Mouse (Mus musculus): ENCODE data around the gene Bak1. TPM values are rescaled to one million over a fixed set of nuclear protein-coding genes. Genes with fewer than 3 reads are reported as not detected.

Bak1 gene
- total RNA-seq, 2 experiments from 2014 or later, result 17.0 to 28.6 TPM

DNA sequence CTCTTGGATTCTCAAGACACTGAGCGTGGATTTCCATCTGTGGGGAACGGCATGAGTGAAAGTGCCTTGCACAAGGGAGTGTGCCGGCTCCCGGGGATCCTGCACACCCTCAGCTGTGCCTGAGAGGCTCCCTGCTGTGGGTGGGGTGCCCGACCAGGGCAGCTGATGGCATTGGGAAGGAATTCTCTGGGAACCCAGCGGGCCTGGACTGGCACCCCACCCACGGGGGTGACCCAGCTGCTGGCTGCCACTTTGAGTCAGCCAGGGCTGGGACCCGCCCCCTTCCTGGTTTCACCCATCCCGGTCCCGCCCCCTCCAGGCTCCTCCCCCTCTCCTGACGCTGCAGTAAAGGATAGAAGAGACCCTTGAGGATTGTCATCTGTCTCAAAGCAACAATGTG, 22.7 kb upstream of the Bak1 start:
- ATAC-seq (replicated peaks; ENCODE audit: low FRiP score, poor library complexity, severe bottlenecking), result no peak

DNA sequence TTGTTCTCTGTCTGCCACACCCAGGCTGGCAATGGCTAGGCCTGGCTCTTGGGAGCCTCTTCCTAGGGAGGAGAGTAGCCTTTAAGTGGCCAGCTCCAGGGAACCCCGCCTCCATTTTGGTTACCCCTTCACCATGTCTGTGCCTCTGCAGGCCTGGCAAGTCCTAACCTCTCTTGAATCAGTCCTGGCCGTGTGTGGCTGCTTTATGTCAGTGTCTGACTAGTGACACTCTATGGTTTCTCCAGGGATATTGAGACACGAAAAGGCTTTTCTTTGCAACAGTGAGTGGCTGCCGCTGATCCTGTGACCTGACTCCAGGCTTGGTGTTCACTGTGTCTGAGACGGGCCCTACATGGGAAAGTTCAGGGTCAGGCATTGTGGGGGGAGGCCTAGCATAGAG, 22.0 kb upstream of the Bak1 start:
- ATAC-seq (replicated peaks; ENCODE audit: low FRiP score, poor library complexity, severe bottlenecking), result no peak

DNA sequence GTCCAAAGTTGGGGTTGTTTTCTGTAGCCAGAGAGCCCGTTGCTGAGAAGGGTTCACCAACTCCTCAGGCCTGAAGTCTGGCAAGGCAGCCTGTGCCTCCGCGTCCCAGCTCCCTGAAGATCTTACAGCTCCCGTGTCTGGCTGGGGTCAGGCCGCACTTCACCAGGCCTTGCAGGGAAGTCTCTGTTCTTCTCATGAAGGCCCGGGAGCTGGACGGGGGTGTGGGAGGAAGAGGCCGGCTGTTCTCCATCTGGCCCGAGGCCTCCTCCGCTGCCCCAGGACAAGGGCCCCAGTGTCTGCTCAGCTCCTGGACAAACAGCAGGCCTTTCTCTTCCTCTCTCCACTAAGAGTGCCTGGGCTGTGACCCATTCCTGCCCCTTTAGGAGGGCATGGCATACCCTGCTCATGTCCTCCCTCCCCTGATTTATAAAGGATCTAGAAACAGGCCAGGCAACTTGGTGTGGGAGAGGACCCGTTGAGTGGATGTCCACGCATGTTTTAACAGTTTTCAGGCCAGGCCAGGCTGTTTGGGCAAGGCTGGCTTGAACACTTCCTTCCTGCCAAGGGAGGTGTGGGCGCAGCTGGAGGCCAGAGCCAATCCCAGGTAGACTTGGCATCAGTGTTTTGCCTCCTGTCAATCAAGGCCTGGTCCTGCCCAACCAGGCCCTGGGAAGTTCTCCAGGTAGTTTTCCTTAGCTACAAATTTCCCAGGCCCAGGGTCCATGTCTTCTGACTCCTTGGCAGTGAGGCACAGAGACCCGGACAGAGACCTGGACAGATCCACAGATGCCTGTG, 19.8 kb upstream of the Bak1 start:
- ATAC-seq (replicated peaks; ENCODE audit: low FRiP score, poor library complexity, severe bottlenecking), result no peak

DNA sequence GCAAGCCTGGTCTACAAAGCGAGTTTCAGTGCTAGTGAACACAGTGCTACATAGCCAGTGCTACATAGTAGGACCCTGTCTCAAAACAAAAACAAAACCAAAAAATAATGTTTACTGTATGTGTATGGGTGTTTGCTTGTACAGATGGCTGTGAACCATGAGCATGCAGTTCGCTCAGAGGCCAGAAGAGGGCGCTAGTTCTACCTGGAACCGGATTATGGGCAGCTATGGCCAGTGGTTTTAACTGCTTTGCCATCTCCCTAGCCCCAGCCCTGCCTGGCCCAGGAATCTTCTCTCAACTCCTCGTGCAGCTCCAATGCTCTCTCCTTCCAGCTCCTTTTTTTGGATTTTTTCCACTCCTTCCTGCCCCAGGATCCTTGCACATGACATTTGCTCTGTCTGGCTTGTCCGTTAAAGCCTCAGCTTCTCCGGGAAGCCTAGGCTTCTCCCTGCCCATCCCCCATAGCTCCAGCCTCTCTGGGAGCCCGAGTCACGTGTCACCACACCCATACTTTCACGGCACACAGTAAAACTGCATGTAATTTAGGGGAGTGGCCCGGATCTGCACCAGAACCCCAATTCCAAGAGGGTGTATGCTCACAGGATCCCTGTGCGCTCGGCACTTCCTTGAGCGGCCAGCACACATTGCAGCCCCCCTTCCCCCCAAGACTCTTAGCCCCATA, 19.1 kb upstream of the Bak1 start:
- ATAC-seq (replicated peaks; ENCODE audit: low FRiP score, poor library complexity, severe bottlenecking), result no peak

DNA sequence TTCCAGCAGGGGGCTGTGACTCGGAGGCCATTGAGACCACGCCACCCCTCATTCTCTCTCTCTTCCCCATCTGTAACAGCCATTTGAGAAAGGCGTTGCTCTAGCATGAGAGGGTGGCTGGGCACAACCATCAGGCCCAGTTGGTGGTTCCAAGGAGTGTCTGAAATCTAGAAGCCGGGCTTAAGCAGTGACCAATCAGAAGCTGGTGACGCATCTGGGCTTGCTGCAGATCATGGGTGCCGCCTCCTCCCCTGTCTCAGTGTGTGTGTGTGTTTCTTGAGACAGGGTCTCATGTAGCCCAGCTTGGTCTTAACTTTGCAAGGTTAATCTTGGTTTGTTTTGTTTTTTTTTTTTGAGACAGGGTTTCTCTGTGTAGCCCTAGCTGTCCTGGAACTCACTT, 16.4 kb upstream of the Bak1 start:
- no peak for ATAC-seq (replicated peaks; ENCODE audit: low FRiP score, poor library complexity, severe bottlenecking)

DNA sequence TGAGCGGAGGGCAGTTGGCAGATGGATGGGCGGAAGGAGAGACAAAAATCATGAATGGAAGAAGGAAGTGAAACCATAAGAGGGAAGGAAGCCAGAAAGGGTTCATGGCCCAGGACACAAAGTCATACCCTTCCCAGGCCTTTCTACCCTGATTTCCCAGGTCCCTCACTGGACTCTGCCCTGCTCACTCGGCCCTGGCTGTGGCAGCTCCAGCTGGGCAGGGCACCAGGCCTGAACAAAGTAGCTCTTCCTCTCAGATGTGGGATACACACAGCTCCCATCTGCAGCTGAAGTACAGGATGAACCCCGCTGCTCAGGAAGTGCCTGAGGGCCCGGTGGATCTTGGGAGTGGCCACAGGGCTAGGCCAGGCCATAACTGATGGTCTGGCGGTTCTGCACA, 14.0 kb upstream of the Bak1 start:
- ATAC-seq (replicated peaks; ENCODE audit: low FRiP score, poor library complexity, severe bottlenecking), result no peak

DNA sequence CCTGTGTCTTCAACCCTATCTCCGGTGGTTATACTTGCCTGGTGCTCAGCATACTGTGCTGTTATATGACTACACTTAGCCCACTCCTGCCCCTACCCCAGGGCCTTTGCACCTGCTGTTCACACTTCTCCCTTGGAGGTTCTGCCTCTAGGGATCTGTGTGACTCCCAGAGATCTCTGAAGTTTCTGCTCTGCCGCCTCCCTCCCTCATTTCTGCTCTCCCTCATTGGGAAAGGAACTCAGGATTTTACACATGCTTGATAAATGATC, 12.9 kb upstream of the Bak1 start:
- no peak for ATAC-seq (replicated peaks; ENCODE audit: low FRiP score, poor library complexity, severe bottlenecking)

DNA sequence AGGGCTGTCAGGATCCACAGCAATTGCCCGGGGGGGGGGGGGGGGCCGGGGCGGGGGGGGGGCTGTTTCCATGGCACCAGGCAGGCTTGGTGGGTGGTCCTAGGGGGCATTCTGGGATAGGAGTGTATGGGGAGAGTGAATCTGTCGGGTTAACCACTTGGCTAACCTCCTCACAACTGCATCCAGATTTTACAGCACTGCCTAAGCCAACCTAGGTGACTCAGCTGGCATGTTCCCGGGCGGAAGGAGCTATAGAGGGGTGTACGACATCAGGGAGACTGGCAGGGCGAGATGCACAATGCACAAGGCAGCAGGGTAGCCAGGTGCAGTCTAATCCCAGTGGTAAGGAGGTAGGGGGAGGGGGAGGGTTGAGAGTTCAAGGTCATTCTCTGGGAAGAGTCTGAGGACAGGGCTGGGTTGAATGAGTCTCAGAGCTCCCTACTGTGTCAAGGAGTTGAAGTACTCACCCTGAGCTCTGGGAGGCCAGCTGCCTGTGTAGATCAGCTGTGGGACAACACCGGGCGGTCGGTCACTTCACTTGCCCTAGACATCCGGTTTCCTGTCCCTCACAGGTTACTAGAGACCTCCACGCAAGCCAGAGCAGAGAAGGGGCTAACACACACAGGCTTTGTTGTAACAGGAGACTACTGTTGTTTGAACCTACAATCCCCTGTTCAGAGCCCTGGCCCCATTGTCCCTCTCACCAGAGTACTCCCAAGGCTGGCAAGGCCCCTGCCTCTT, 12.4 kb upstream of the Bak1 start:
- ATAC-seq (replicated peaks; ENCODE audit: low FRiP score, poor library complexity, severe bottlenecking), result no peak

DNA sequence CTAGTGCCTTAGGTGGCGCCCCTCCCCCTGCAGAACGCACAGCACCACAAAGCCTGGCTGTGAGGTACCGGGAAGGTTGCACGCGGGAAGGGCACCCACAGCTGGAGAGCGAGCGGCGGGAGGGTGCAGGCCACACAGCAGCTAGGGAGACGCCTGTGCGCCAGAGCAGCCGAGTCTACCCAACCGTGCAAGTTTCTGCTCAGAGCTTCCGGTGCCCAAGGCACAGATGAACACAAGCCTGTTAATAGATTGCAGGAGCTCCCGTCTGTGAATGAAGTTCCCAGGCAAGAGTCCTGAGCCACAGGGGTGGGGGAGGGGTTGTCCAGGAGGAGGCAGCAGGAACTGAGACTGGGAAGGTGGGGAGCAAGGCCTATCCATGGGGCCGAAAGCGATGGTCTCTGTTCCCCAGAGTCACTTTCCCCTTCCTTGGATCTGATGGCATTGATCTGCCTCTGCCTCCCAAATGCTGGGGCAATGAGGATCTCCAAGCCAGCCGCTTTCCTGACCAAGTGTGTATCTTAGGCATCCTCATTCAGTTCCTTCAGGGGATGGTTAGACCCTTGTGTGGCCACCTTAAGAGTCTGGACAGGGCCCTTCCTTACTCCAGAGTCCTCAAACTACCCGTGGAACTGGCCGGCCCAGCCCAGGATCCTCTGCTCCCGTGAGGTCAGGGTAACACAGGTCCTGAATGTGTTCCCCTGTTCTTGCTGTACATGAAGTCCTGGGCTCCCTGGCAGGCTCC, 11.7 kb upstream of the Bak1 start:
- no peak for ATAC-seq (replicated peaks; ENCODE audit: low FRiP score, poor library complexity, severe bottlenecking)

DNA sequence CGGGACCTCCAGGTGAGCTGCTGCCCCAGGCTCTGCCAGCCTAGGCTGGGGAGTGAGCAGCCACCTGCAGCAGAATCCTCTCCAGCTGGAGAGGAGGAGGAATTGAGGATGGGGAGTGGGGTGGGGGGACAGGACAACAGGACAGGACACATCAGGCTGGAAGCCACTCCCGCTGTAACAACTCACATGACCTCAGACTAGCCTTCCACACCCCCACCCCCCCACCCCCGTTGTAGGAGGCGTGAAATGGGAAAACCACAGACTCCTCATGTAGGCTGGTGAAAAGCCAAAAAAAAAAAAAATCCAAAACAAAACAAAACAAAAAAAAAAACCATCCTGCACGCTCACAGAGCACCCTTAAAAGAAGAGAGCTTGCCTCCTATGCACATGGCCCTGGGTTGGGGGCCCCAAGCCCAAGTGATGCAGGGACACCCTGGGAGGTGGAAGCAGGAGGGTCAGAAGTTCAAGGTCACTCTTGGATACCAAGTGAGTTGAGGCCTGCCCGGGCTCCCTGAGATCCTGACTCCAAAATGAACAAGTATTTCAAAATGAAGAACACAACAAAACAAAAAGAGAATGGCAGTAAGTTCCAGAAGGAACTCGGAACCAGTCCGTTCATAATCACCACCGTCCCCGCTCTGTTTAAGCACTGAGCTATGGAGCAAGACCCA, 10.8 kb upstream of the Bak1 start:
- ATAC-seq (replicated peaks; ENCODE audit: low FRiP score, poor library complexity, severe bottlenecking), result no peak

DNA sequence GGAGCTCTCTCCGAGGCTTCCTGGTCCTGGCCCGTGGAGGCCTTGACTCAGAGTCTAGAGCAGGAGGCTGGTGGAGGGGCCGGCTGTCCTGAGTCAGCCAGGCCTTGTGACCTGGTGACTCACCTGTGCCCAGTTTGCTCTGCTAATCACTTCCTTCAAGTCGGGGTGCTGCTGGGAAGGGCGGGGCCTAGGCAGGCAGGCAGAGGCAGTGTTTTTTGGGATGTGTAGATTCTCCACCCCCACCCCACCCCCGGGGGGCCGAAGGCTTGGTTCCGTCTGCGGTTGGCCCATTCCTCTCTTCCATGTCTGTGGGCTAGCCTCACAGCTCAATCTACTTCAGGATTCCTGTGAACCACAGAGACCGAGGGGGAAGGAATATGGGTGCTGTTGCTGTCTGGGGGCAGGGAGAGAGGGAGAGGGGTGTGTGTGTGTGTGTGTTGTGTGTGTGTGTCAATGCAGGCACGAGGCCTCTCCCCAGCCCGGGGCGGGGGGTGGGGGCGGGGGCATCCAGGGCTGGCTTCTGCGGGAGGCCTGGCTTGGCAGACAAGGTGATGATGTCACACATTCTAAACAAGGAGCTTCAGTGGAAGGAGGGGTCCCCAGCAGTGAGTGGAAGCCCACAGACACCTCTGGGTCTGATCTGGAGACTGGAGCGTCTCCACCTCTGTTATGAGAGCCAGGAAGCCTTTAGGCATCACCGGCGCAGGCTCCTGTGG, 9.7 kb upstream of the Bak1 start:
- ATAC-seq (replicated peaks; ENCODE audit: low FRiP score, poor library complexity, severe bottlenecking), result no peak

DNA sequence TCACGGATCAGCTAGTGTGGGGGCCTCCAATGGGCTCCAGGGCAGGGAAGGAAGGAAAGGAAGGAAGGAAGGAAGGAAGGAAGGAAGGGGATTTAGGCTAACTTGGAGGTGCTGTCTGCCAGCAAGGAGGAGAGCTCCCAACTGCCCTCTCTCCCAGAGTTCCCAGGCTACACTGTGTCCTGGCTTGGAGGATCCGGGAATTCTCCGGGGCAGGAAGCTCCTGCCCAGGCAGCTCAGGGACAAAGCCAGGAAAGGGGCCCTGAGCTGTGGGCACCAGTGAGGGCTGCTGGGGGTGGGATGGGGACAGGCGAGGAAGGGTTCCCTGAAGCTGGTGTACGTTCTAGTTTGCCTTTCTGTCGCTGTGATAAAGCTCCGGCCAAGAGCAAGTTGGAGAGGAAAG, 7.7 kb upstream of the Bak1 start:
- no peak for ATAC-seq (replicated peaks; ENCODE audit: low FRiP score, poor library complexity, severe bottlenecking)

DNA sequence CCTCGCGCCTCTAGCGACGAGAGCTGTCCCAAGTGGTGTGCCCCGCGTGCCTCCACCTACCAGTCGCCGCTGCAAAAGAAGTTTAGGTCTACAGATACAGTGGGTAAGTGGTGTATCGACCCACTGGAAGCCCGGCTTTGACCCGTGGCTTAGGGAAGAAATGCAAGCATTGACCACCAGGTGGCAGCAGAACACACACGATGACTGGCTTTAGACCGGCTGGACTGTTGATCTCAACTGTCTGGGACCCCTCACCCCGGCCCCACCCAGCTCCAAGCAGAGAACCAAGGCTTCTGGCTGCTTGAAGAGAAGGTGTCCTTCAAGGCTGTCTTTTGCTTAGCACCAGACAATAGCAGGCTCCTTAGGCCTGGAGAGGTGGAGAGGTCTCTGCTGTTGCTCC, 4.1 kb upstream of the Bak1 start:
- 0 out of 2 replicates have a peak, but pooled peaks have one; percentile 38 for ATAC-seq (replicated peaks; ENCODE audit: low FRiP score, poor library complexity, severe bottlenecking)

DNA sequence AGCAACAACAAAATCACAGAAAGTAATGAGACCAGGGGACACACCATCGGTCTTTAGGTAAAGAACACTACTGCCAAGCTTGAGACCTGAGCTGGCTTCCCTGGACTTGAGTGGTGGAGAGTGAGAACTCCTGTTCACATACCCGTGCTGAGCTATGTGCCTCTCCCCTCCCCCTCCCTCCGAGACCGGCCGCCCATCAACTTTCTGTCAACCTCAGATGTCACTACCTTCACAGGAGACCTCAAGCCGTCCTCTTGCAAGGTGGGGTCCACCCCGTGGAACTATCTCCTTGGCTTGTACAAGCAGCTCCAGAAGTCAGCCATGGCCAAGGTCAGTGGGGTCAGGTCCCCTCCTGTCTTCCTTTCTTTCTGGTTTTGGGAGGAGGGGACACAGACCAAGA, 3.5 kb upstream of the Bak1 start:
- ATAC-seq (replicated peaks; ENCODE audit: low FRiP score, poor library complexity, severe bottlenecking), result no peak

DNA sequence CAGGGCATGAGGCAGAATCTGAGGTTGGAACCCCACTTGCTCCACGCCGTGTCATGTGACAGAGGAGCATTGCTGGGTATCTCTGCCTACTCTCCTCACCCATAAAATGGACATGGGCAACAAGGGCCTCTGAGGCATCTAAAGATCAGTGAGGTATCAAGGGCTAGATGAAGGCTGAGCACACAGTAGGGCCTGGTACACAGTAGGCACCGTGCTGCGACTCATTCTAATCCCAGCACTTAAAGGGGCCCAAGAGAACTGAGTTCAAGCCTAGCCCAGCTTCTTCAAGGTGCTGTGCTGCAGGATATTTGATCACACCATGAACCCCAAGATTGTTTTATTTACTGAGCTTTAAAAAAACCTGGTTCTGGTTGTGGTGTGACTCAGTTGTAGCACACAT, 2.1 kb upstream of the Bak1 start:
- no peak for ATAC-seq (replicated peaks; ENCODE audit: low FRiP score, poor library complexity, severe bottlenecking)

DNA sequence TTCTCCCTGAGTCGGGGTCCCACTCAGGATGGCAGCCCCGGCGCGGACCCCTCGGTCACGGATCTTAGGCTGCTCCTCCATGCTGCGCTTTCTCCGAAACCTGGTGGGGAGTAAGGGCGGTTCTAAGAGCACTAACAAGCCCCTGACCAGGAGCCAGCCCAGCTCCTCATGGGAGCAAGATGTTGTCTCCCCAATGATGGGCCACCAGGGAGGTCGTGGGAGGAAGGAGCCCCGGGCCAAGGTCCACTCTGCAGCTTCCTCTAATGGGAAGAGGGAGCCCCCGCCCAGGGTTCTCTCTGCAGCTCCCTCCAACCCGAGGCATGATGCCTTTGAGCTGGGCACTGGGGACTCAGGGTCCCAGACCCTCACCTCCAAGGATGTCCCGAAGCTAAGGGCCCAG, 622 bp upstream of the Bak1 start:
- ATAC-seq (replicated peaks; ENCODE audit: low FRiP score, poor library complexity, severe bottlenecking), result no peak

DNA sequence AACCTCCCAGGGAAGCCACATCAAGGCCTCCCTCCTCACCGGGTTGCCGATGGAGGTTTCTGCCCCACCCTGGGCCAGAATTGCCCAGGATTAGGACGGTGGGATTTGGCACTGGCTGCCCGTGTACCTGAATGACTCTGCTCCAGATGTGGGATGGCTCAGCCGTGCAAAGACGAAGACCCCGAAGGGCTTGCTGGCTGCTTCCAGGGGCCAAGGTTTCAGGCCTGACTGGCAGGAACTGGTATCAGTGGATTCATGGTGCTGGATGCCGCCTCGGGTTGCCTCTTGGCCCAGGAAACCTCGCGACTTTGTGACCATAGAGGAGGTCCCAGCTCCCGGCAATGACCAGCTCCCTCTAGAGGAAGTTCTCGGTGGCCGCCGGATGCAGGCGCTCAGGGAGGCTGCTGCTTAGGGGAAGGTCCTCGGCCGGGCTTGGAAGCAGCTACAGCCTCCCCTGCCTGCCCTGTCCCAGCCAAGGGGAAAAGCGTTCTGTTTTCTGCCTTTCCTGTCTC, 469 bp downstream of the Bak1 start:
- peak; percentile 90 for ATAC-seq (replicated peaks; ENCODE audit: low FRiP score, poor library complexity, severe bottlenecking)

DNA sequence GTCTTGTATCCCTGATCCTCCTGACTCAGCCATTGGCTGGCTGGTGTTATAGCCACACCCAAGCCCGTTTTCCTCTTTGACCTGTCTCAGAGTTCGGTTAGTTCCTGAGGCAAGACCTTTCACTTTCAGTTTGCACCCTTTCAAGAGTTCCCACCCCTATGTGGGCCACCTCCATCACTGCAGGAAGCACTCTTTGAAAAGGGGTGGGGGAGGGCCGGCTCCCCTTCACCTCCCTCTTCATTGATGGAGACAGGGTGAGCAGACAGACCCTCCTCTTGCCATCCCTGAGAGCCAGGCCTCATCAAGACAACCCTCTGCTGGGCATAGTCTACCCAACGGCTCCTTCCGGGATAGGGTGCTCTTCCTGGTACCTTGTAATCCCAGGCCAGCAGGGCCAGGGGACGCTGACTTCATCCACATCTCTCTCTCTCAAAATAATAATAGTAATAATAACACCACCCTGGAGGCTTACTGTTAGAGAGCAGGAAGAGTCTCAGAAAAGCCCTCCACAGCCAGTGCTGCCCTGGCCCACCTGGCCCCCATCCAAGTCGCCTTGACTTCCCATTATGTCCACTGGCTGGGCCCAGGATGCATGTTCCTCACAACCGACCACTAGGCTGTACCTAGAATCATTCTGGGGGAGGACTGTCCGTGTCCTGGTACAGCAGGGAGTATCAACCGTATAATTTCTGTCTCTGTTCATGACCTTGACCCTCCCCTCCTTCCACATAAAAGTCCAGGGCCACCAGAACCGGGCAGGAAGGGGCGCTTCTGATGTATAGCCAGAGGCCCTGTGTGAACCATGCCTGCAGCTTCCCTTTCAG, 1.1 kb downstream of the Bak1 start:
- peak; percentile 72 for ATAC-seq (replicated peaks; ENCODE audit: low FRiP score, poor library complexity, severe bottlenecking)
